Mouse (Mus musculus): ENCODE measurements around the gene Zpbp2.
A peak's percentile ranks its signal among the peaks of the same experiment; 100 is the strongest.

Gene Zpbp2

DNA sequence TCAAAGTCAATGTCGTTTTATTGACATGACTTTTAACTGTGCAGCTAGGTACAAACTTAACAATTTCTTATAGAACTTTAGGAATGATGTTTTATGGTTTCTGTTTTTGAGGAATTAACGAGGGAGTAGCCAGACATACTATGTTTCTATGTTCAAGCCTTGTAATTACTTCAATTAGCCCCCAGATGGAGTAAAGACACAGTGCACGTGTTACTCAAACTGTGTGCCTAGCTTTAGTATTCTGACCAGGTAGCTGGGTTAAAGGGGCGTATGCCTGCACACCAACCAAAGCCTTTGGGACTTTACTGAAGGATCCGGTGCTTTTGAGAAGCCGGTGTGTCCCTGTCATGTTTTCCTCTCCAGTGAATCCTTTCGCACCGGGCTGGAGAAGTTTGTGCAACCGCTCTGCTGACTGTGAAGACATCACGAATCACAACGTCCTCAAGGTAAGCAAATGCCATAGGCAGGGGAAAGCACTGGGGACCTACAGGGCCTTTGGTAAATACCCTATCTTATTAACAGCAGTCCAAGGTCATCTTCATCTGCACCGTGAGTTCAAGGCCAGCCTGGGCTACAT, 4.3 kb downstream of the Zpbp2 start:
- no peak for DNase-seq (ENCODE audit: low spot score)

DNA sequence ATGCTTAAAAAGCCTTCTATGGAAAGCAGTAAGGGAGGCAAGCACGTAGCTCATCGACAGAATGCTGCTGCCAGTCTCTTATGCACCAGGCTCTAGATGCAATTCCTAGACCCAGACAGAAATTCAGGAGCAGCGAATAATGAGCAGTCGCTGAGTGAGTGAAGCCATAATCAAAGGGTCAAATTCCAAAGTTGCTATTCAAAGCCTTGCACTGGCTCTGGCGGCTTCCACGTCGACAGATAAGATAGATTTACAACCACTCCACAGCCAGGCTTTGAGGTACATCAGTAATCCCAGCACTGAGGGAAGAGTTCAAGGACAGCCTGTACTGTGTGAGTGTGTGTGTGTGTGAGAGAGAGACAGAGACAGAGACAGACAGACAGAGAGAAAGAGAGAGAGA, 10.0 kb downstream of the Zpbp2 start:
- DNase-seq (ENCODE audit: low spot score), result no peak

DNA sequence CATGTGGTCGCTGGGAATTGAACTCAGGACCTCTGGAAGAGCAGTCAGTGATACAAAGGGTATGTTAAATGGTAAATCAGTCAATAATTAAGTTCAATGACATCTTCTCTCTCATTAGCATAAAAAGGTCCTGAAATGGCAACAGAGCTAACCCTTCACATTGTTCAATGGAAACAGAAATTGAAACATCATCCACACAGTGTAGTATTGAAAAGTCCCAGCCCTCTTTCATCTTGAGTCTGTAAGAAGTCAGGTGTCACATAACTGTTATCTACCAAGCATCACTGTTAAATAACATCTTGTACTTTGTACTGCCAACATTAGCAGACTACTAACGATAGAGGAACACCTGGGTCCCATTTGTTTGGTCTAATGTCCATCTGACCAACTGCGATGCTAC, 12.1 kb downstream of the Zpbp2 start:
- DNase-seq (ENCODE audit: low spot score), result no peak

DNA sequence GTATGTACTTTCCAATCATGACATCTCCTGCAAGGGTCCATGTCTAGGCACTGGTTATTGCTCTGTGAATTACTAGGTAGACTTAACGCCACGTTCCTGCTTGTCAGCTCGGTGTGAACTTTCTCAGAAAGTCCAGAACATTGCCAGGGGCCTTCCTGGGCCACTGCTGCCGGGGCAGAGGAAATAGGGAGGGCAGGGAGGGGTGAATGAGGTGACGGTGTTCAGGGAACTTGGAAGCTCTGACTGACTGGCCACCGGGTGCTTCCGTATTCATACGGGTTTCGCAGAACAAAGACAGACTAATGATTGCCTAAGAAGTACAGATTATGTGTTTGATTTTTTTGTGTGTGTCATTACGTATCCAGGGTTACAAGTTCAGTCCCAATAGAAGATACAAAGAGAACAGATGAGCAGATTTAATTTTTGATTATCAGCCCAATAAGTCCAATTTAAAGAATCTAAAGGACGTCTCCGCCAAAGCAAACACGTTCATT, 13.1 kb downstream of the Zpbp2 start:
- no peak for DNase-seq (ENCODE audit: low spot score)

DNA sequence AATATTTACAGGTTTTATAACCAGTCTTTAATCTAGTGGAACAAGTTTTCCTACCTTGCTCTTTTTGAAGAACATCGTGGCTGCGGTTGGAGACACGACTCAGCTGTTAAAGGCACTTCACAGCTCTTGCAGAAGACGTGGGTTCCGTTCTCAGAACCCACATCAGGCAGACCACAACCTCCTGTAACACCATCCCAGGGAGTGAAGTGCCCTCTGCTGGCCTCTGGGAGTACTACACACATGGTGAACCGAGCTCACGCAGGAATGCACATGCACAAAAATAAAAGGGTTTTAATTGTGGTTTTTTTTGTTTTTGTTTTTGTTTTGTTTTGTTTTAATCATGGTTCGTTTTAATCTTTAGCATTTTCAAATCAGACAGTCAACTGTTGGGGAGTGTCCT, 17.4 kb downstream of the Zpbp2 start:
- DNase-seq (ENCODE audit: low spot score), result no peak

DNA sequence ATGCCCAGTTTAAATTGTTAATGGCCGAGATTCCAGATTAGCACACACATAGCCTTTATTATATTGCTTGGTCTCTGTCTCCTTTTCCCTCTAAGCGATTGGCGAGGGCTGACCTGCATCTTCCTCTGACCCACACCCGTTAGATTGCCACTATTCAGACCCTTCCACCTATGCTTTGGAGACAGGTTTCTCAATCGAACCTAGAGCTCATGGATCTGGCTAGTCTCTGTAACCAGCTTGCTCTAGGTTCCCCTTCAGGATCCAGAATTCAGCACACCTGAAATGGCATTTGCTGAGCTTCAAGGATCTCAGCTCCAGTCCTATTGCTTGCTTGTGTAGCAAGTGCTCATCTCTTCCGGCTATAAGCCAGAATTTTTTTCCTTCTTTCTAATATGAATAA, 18.6 kb downstream of the Zpbp2 start:
- no peak for DNase-seq (ENCODE audit: low spot score)

DNA sequence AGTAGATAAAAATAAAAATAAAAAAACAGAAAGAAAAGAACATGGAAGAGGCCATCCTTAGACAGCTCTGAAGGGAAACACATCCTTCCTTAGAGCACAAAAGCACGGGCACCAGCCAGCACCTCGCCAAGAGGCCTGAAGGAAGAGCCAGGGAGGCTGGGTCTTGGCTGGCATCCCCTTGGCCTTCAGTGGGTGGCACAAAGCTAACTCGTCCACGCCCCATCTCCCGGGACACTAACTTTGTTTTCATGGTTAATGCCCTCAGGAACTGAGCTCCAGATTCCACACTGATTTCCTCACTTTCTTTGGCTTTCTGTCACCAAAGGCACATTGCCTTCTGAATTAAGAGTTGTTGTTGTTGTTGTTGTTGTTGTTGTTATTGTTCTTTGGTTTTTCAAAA, 26.9 kb downstream of the Zpbp2 start:
- DNase-seq (ENCODE audit: low spot score), result no peak

DNA sequence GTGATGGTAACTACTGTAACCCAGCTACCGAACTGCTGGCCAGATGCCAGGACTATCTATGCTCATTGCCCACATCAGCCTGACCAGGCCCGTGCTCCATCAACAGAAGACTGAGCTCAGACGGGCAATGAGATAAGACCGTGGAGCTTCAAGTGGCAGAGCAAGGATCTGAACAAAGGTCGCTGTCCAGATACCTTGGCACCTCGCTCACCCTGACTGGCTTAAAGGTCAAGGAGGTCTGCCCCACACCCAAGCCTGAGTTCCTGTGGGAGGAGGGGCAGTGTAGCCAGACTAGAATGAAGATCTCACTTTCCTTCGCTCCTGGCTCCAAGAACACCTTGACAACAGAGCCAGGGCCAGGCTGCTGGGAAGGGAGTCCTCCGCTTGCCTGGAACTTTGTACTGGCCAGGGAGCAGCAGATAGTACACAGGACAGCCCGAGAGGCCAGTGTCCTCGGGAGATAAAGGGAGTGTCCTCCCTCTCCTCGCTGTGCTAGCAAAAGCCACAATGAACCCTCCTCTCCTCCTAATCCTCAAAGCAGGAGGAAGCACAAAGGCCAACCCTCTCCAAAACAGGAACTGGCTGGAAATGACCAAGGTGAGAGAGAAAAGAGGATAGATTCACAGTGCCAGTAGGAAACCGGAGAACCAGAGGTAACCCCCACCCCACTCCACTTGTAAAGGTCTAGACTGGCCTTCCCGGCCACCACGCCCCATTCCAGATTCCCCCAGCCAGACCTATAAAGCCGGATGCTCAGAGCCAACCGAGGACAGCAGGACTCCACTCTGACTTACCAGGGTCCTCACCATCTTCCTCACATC, 29.6 kb downstream of the Zpbp2 start:
- no peak for DNase-seq (ENCODE audit: low spot score)

DNA sequence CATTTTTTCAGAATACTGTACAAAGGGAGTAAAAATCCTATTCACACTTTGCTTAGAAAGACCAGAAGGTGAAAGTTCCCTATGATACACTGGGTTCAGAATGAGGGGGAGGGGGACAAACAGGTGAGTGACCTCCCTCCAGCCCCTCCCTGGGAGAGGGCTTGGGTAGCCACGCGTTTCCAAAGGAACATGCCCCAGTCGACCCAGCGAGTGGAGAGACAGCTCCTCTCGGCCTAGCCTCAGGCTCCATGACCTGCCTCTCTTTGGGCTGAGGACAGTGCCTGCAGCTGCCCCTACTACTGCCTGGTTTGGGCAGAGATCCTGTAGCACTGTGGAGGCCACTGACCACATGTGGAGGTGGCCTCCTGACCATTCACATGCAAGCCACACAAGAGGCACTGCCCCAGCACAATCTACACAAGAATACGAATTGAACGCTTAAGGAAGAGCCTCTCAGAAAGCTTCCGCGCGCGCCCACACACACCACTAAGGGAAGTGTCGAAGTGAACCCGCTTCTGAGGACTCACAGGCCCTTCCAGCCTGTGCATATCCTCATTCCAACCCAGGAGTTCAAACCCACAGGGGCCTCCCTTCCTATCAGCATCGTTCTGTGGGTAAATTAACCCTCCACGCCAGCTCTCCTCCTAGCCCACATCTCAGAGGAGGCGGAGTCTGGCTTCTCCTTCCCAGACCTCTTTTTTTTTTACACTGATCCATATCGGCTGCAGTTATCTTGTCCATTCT, 30.6 kb downstream of the Zpbp2 start:
- no peak for DNase-seq (ENCODE audit: low spot score)

DNA sequence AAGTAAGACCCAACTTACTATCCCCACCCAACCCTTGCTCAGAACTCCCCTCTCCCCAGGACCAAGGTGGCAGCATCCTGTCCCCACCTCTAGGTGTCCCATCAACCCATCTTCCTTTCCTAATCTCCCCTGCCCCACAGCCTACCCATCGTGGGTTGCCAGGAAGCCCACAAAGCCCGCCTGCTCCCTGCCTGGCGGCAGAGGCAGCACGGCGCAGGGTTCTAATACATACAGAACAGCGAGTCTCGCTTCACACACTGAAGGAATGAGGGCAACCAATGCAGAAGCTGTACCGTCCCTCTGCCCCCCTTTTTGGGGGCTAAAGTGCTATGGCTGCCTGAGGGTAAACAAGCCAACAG, 31.1 kb downstream of the Zpbp2 start:
- no peak for DNase-seq (ENCODE audit: low spot score)

DNA sequence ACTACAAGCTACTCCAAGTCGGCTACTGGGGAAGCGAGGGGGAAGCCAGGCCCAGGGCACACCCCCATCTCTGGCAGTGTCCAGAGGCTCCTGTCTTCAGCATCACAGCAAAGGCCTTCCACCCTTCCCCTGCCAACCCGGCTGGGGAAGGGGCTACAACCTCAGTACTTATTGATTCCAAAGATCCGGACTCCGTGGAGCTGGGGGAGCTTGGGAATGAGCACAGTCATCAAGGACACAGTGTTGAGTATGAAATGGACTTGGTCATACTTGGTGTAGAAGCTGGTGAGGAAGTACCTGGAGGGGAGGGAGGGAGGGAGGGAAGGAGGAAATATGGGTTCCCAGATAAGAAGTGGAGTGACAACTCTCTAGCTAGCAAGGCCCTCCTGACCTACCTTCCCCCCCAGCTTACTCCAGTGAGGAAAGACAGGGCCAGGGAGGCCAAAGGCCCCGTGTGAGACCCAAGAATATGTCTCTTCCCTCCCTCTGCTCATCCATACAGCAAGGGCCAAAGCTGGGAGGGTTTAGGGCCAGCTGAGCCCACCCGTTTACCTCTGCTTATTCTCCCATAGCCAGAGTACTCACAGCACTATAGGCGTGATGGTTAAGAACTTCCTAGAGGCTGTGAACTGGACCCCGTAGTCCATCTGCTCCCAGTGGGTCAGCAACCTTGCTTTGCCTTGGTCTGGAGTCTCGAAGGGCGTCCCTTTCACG, 31.8 kb downstream of the Zpbp2 start:
- no peak for DNase-seq (ENCODE audit: low spot score)

DNA sequence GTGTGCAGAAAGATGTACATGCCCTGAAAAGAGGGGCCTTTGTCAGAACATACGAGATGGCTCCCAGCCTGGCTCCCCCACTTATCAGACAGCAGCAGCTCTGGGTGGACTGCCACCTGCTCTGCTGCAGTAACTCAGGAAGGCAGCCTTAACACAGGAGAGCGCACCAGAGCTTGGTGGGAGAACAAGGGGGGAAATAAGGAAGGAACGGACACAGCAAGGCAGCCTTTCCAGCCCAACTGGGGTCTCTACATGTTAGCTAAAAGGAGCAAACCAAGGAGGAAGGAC, 32.3 kb downstream of the Zpbp2 start:
- DNase-seq (ENCODE audit: low spot score), result no peak

DNA sequence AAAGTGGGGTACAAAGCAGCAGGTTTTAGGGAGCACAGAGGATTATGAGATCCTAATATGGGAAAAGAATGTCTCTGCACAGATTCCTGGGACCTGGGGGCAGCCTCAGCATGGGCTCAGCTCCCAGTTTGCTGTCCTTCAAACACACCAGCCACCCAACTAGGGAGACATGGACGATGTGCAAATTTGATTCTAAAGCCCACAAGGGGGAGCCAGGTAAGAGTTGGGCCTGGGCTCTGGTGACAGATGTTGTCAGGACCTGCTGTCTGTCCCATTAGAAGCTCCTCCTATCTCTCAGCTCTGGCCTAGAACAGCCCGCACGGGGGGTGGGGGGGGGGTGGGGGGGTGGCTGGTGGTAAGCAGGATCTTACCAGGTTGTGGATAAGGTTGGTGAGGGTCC, 32.7 kb downstream of the Zpbp2 start:
- no peak for DNase-seq (ENCODE audit: low spot score)

DNA sequence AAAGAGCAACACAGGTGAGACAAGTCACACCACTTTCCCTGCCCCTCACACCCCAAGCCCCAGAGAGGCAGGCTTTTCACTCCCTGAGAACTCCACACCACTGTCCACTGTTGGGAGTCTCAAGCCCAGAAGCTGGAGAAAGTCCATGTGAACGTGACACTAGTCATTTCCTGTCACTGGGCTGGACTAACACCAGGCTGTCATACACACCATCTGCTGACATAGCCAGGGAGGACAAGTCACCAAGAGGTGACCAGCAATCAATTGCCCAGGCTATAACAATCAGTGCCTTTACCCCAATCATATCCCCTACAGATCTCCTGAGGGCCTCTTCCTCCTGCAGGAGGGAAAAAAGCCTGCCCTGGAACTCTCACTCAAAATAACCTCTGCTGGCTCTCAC, 33.2 kb downstream of the Zpbp2 start:
- DNase-seq (ENCODE audit: low spot score), result no peak

DNA sequence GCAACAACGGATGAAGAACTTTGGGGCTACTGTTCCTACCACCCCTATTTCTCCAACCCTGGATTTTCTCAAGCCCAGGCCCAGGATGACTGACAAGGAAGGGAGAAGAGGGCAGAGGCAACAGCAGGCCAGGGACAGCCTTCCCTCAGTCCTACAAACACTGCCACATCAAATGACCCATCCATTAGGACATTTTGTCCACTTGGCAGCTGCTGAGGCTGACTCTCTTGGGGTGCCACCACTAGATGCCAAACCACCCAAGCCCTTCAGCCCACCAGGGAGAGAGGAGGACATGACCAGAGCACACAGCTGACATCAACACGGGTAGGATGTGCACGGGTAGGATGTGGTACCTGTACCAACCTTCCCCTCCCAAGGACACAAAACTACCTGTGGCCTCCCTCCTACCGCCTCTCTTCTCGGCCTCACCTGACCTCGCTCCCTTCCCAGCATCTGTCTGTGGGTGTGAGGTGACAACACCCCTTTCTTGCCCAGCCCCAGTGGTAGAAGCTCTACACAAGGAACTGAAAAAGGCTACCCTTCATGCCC, 33.8 kb downstream of the Zpbp2 start:
- no peak for DNase-seq (ENCODE audit: low spot score)

DNA sequence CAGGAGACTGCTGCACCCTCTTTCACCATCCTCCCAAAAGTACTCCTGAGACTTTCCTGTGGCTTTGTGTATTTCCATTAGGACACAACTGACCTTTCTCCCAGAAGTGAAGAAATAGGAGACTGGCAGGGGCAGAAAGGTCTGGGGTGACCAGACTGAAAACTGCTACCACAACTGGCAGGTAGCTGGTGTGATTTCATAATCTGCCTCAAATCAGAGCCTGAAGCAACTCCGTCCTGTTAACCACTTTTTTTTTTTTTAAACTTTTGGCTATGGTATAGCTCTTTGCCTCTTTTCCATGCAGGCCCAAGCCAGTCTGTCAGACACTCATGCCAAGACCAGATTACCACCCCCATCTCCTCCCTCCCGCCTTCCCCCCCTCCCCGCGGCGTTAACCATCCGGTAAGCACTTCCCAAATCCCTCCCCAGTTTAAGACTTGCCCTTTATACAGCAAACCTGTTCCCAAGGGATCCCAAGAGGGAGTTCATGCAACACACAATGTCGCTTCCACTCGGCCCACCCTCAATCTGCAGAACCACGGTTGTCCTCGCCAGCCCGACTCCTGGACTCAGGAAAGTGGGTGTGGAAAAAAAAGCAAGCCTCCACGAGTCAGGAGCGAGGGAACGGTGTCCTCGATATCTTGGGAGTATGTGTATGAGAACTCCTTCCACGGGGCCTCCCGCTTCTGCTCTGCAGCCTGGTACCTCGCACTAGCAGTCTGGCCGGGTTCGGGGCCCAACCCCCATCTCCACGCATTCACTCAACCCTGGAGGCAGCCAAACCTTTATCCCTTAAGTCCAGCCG, 35.4 kb downstream of the Zpbp2 start:
- no peak for DNase-seq (ENCODE audit: low spot score)

DNA sequence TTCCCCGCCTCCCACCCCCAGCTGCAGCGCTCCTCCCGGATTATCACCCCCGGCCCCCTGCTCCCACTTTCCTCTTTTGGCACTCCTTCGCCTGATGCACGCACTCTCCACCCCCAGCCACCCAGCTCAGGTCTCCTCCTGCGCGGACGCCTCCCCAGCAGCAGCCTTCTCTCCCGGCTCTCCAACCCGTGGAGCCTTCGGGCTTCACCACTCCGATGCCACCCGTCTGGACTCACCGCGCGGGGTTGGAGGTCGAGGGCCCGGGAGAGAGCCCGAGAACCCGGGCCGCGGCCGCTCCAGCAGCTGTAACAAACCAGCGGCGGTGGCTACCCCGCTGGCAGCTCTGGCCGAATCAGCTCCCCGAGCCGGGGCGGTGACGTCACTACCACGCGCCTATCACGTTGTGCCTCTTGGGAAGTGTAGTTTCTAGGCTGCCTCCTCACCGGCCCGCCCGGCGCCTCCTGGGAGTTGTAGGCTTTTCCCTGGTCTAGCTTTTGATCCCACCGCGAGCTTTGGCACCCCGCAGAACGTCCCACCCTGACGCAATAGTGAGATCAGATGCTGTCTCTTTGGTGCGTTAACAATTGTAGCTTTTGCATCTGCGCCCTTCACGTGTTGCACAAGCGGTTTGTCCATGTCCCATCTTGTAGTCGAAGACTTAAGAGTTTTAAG, 36.1 kb downstream of the Zpbp2 start, which contains the start of gene Ormdl3:
TSS of gene Ormdl3 (minus strand) at position 477 of the 672 bp plus-strand sequence.
- DNase-seq (ENCODE audit: low spot score), result peak; percentile 96

DNA sequence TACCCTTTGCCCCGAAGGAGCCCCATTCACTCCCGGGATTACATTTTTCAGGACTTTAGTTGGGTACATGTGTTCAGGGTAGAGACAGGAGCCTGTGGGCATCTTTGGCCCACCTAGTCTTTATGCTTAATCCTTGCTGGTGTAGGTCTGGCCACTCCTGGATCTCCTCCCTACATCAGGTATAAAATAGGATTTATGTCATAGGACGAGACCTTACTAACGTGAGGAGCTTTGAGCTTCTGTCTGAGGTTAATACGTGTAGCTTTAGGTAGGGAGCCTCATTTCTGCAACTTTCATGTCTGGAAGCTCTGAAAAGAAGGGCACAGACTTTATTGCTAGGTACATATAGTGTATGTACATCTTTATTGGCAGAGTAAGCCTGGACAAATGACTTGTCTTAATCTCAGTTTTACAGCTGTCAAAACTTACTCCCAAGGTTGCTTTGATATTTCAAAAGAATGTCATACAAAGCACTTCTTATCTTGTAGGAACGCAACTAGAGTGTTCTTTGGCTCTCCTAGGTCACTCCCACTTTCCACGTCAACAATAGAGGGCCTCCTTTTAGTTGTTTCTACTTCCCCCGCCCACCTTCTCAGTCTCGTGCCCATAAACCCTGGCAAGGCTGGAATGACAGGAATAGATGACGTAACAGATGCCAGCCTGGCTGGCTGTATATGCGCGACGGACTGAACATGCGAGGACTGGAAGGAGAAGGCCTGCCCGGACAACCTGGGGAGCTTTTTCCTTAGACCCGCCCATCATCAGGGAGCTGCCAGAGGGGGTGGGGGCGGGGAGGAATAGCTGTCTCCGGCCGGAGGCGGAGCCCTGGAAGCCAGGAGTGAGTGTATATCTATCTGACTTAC, 37.0 kb downstream of the Zpbp2 start:
- peak; percentile 60 for DNase-seq (ENCODE audit: low spot score)

DNA sequence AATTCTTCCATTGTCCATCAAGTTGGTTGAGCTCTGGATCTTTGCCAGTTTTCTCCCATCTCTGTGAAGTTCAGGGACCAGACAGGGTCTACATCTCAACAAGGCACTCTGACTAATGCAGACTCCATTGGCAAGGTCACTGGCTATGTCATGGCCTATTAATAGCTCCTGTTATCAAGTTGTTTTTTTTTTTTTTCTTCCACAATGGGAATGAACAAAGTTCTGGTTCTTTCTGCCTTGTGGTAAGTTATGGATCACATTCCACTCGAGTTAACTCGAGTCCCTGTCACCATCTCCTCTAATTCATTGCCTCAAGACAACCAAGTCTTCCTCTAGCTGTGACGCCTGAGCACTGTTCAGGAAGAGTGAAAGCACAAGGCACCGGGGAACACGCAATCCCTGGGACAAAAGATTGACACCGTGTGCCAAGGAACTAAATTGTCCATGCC, 38.0 kb downstream of the Zpbp2 start:
- DNase-seq (ENCODE audit: low spot score), result no peak

DNA sequence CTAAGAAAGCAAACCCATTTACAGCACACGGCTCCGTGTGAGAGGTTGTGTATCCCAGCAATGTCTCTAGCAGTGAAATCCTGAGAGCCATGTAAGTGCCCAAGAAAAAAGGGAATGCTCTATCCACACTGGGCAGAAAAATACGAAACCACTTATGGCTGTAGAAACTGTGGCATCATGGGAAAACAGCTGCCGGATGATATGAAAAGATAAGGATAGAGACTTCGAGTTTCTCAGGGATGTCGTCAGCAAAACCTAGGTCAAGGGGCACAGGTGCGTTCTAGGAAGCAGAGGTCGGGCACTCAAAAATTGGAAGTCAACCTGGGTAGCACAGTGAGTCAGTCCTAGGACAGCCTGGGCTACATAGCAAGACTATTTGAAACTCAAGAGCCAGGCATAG, 38.4 kb downstream of the Zpbp2 start:
- no peak for DNase-seq (ENCODE audit: low spot score)

Measured in ovary, postnatal 10 days (tissue).